Mouse (Mus musculus): ENCODE data around the gene Bad.
"Not testable (repeated sequence)": the region's sequence is repeated elsewhere in the genome, so short reads cannot be mapped to it uniquely, and the experiment has no call there.

- TF ChIP-seq POLR2A (IDR thresholded peaks at IDR 0.05; ENCODE audit: extremely low read depth, insufficient read depth, low read length); CTCF (IDR thresholded peaks at IDR 0.05; ENCODE audit: low read depth, low read length): not testable (repeated sequence)
Measured at GRCm38 (mm10) chr19:6895608-6896305, 45.9 kb upstream of the Bad start.
